Mouse (Mus musculus): ENCODE data around the gene Tcf7l1.

DNA sequence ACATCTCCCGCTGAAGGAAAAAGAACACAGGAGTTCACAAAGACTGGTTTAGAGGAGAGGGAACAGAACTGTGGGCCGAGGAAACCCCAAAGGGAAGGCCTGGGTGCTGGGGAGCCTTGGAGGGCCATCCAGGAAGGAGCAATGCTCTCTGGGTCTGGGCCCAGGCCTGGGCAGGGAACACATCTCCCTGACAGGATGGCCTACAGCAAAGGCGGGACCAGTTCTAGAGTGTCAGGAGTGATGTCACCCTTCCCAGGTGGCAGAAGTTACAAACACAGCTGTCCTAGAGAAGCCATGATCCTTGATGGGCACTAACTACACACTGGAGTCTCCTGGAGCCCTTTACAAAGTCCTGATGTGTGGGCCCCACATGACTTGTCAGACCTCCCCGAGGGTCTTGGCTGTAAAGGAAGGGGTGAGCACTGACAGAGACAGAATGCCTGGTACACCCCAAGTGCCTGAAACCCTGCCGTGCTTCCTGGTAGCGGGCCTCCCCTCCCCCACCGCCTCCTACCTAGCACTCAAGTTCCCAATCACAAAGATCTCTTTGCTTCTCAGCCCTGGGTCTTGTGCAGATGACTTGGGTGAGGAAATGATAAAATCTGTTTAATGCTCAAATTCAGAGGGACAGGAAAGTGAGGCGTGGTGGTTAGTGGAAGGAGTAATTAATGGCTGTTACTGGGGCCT lies 64.4 kb downstream of the Tcf7l1 start:
- TF ChIP-seq CTCF (IDR thresholded peaks at IDR 0.05; ENCODE audit: borderline replicate concordance, control insufficient read depth, extremely low read depth, insufficient read depth, low read length, poor library complexity) (no peak), POLR2A (IDR thresholded peaks at IDR 0.05; ENCODE audit: control insufficient read depth, extremely low read depth, insufficient read depth, low read length, poor library complexity) (no peak)

Data from thymus, adult 2 months (tissue).